26 mouse cellular contexts compared by ENCODE assay signal in genomic region chr2:33465215-33465614, GRCm38 (mm10). TPM values are rescaled to one million over a fixed set of nuclear protein-coding genes. Genes with fewer than 3 reads are reported as not detected.
A peak's percentile ranks its signal among the peaks of the same experiment; 100 is the strongest.
DNase-seq lines count a peak whose midpoint lies in the region; ATAC-seq and TF ChIP-seq lines count a peak whose summit lies in the region.
"Had no signal": no experiment of that assay in that cellular context is flagged by ENCODE, and none has a peak within 500 bp of the region (broad histone marks: within the 10 kb centered on the region; RNA-seq: fewer than 3 reads in every experiment).

No protein-coding gene starts in this region.

- H3K36me3 ChIP-seq in forebrain, embryonic 16.5 days (ENCODE audit: control insufficient read depth, insufficient read depth) = peaks cover 5% of the 10 kb centered on the region
- H3K36me3 ChIP-seq in forebrain, postnatal 0 days (ENCODE audit: insufficient read depth) = peaks cover 27% of the 10 kb centered on the region
- peaks cover 18% of the 10 kb centered on the region for H3K36me3 ChIP-seq in ES-Bruce4 (ENCODE audit: control insufficient read depth, insufficient read depth, low read length, poor library complexity, severe bottlenecking)
- H3K36me3 ChIP-seq in heart, adult 2 months (ENCODE audit: control insufficient read depth, insufficient read depth, low read length) = peaks cover 14% of the 10 kb centered on the region

- H3K27me3 ChIP-seq in forebrain, embryonic 16.5 days (replicated peaks; ENCODE audit: control insufficient read depth, insufficient read depth, low read length) = no peaks in the 10 kb centered on the region
- H3K27me3 ChIP-seq in forebrain, postnatal 0 days (ENCODE audit: insufficient read depth, low read length) = no peaks in the 10 kb centered on the region
- H3K27me3 ChIP-seq in ES-Bruce4 (ENCODE audit: control insufficient read depth, insufficient read depth, low read length, poor library complexity, severe bottlenecking) = no peaks in the 10 kb centered on the region
- H3K27me3 ChIP-seq in heart, adult 2 months (ENCODE audit: control insufficient read depth, insufficient read depth, low read length) = no peaks in the 10 kb centered on the region
- H3K27me3 ChIP-seq: embryonic facial prominence, embryonic 12.5 days; forebrain, embryonic 13.5 days; hindbrain, embryonic 15.5 days; limb, embryonic 12.5 days; liver, embryonic 15.5 days had no signal

- WGBS in forebrain, embryonic 16.5 days = 58% methylated on average over 5 of the region's 5 CpGs
- 58% methylated on average over 5 of the region's 5 CpGs for WGBS in forebrain, postnatal 0 days
- WGBS in heart, adult 2 months = 71% methylated on average over 5 of the region's 5 CpGs

- H3K9me3 ChIP-seq in forebrain, embryonic 16.5 days (ENCODE audit: control insufficient read depth, low read length) = no peaks in the 10 kb centered on the region
- H3K9me3 ChIP-seq in forebrain, postnatal 0 days (ENCODE audit: low read length) = no peaks in the 10 kb centered on the region
- H3K9me3 ChIP-seq in ES-Bruce4 (replicated peaks; ENCODE audit: control insufficient read depth, insufficient read depth, low read length, poor library complexity, severe bottlenecking) = no peaks in the 10 kb centered on the region
- H3K9me3 ChIP-seq: embryonic facial prominence, embryonic 12.5 days; forebrain, embryonic 13.5 days; hindbrain, embryonic 15.5 days; limb, embryonic 12.5 days; liver, embryonic 15.5 days; midbrain, embryonic 10.5 days had no signal

- H3K27ac ChIP-seq in forebrain, embryonic 16.5 days (ENCODE audit: low read length) = no peak overlapping the region
- H3K27ac ChIP-seq in forebrain, postnatal 0 days (ENCODE audit: low read depth, low read length) = no peak overlapping the region
- 0 out of 2 replicates have a peak overlapping the region, but pooled peaks have one; percentile 11 for H3K27ac ChIP-seq in left cerebral cortex, adult 2 months
- H3K27ac ChIP-seq in ES-Bruce4 (ENCODE audit: insufficient read depth, low read length) = peak overlapping the region; percentile 23; the same call in 1 of the 2 replicates
- no peak overlapping the region for H3K27ac ChIP-seq in heart, adult 2 months
- H3K27ac ChIP-seq: embryonic facial prominence, embryonic 12.5 days; forebrain, embryonic 13.5 days; hindbrain, embryonic 15.5 days; kidney, postnatal 0 days; limb, embryonic 12.5 days; liver, embryonic 15.5 days; midbrain, embryonic 10.5 days; stomach, postnatal 0 days had no signal

- DNase-seq in forebrain, postnatal 0 days = no peak
- DNase-seq in left cerebral cortex, adult 2 months (ENCODE audit: extremely low spot score in 1 of 2, low spot score in 2 of 2) = no peak
- DNase-seq in left cerebral cortex, postnatal 36 days (ENCODE audit: low spot score in 2 of 2) = no peak
- DNase-seq in brain, adult 2 months (ENCODE audit: low read depth, low spot score) = peak; percentile 53
- no peak for DNase-seq in heart, adult 2 months
- DNase-seq: cerebellum, adult 11 months; cerebellum, adult 9-10 months; cerebellum, postnatal 36 days; layer of hippocampus, adult 9-11 months; right cerebral cortex, postnatal 4 days; thymus, adult 18-20 months; thymus, postnatal 25 days had no signal

- TF ChIP-seq CTCF in forebrain, postnatal 0 days (IDR thresholded peaks at IDR 0.05; ENCODE audit: low read depth) = no peak
- no peak for TF ChIP-seq CTCF in left cerebral cortex, adult 2 months (IDR thresholded peaks at IDR 0.05)
- TF ChIP-seq CTCF in ES-Bruce4 (IDR thresholded peaks at IDR 0.05; ENCODE audit: low read depth, low read length) = no peak
- TF ChIP-seq CTCF in heart, adult 2 months (IDR thresholded peaks at IDR 0.05) = no peak

- peaks cover 30% of the 10 kb centered on the region for H3K4me1 ChIP-seq in forebrain, embryonic 16.5 days (replicated peaks; ENCODE audit: control insufficient read depth, insufficient read depth, low read length)
- H3K4me1 ChIP-seq in forebrain, postnatal 0 days (ENCODE audit: insufficient read depth) = peaks cover 15% of the 10 kb centered on the region
- peaks cover 8% of the 10 kb centered on the region for H3K4me1 ChIP-seq in ES-Bruce4 (ENCODE audit: control insufficient read depth, insufficient read depth, low read length)
- peaks cover 10% of the 10 kb centered on the region for H3K4me1 ChIP-seq in heart, adult 2 months (ENCODE audit: control insufficient read depth, insufficient read depth, low read length)

- TF ChIP-seq POLR2A in ES-Bruce4 (IDR thresholded peaks at IDR 0.05; ENCODE audit: insufficient read depth, low read length) = no peak
- TF ChIP-seq POLR2A in heart, adult 2 months (IDR thresholded peaks at IDR 0.05; ENCODE audit: insufficient read depth, low read depth, low read length) = no peak

- no peak for TF ChIP-seq EP300 in ES-Bruce4 (IDR thresholded peaks at IDR 0.05; ENCODE audit: insufficient read depth, low read depth, low read length)
- TF ChIP-seq EP300 in heart, adult 2 months (IDR thresholded peaks at IDR 0.05; ENCODE audit: insufficient read depth, low read depth, low read length) = no peak

- intact Hi-C loops in left cerebral cortex, adult 2 months (cut with DNase I) = loop anchor here (5.0 kb wide), 1 partner anchor 93 kb away; the partner anchor contains the start of gene Ralgps1
- intact Hi-C loops in left cerebral cortex, postnatal 36 days (cut with DNase I) = no loop called here
- intact Hi-C loops in heart, adult 2 months (cut with DNase I) = loop anchor here (5.0 kb wide), 1 partner anchor 33 kb away; the partner anchor contains the start of gene Zbtb34

- H3K79me2 ChIP-seq in heart, adult 2 months (replicated peaks; ENCODE audit: control insufficient read depth, insufficient read depth, low read length) = peaks cover 3% of the 10 kb centered on the region; the same call in 1 of the 2 replicates

- ATAC-seq in forebrain, embryonic 16.5 days = no peak
- no peak for ATAC-seq in forebrain, postnatal 0 days
- no peak for ATAC-seq in erythroblast, adult 5-6 weeks (replicated peaks; ENCODE audit: low FRiP score, poor library complexity, severe bottlenecking)
- ATAC-seq: forebrain, embryonic 13.5 days; inflammation-experienced regulatory T-cells, adult 6 months had no signal

- no peak overlapping the region for H3K4me2 ChIP-seq in forebrain, embryonic 16.5 days (ENCODE audit: low read length)
- H3K4me2 ChIP-seq in forebrain, postnatal 0 days (ENCODE audit: low read depth) = no peak overlapping the region
- H3K4me2 ChIP-seq: embryonic facial prominence, embryonic 12.5 days; forebrain, embryonic 13.5 days; heart, embryonic 11.5 days; hindbrain, embryonic 15.5 days; limb, embryonic 12.5 days; liver, embryonic 15.5 days; lung, embryonic 14.5 days had no signal

- 0 out of 2 replicates have a peak overlapping the region, but pooled peaks have one; percentile 9 for H3K9ac ChIP-seq in forebrain, embryonic 16.5 days (replicated peaks; ENCODE audit: low read depth, low read length)
- no peak overlapping the region for H3K9ac ChIP-seq in forebrain, postnatal 0 days
- H3K9ac ChIP-seq in ES-Bruce4 (ENCODE audit: low read depth, poor library complexity, severe bottlenecking) = 0 out of 2 replicates have a peak overlapping the region, but pooled peaks have one; percentile 39
- no peak overlapping the region for H3K9ac ChIP-seq in heart, adult 2 months (ENCODE audit: low read depth, low read length)
- H3K9ac ChIP-seq: embryonic facial prominence, embryonic 12.5 days; forebrain, embryonic 13.5 days; hindbrain, embryonic 15.5 days; liver, embryonic 15.5 days; lung, embryonic 14.5 days had no signal

- H3K4me3 ChIP-seq in forebrain, embryonic 16.5 days (replicated peaks; ENCODE audit: low read length) = no peak overlapping the region
- H3K4me3 ChIP-seq in forebrain, postnatal 0 days (ENCODE audit: low read depth, low read length) = no peak overlapping the region
- H3K4me3 ChIP-seq in left cerebral cortex, adult 2 months = no peak overlapping the region
- H3K4me3 ChIP-seq in ES-Bruce4 (ENCODE audit: low read depth, low read length) = no peak overlapping the region
- no peak overlapping the region for H3K4me3 ChIP-seq in heart, adult 2 months
- H3K4me3 ChIP-seq: embryonic facial prominence, embryonic 12.5 days; forebrain, embryonic 13.5 days; hindbrain, embryonic 15.5 days; limb, embryonic 12.5 days; liver, embryonic 15.5 days; midbrain, embryonic 10.5 days had no signal

RNA-seq across cellular contexts. Expression of gene Zbtb43, which starts 3.1 kb away (rescaled TPM):
- 32.7 and 40.5 TPM in 2 replicates for polyA plus RNA-seq in forebrain, embryonic 16.5 days (2015; fragmentation: Nextera tagmentation; extraction: Ambion mirVana)
- 32.2 and 46.5 TPM in 2 replicates for total RNA-seq in forebrain, postnatal 0 days (2014; rRNA removed)
- 19.2 and 24.4 TPM in 2 replicates for polyA plus RNA-seq in forebrain, postnatal 0 days (2015; fragmentation: Nextera tagmentation; extraction: Ambion mirVana)
- 10 to 100 TPM; 27.4 to 28.4 TPM for total RNA-seq in left cerebral cortex, adult 2 months (2021)
- 10 to 100 TPM; 26.7 to 28.3 TPM for total RNA-seq in left cerebral cortex, postnatal 36 days (2021)
- 23.4 and 31.3 TPM in 2 replicates for polyA plus RNA-seq in ES-Bruce4 (2011; ENCODE audit: insufficient read depth, insufficient read length, low read depth, missing spikeins)
- 10 to 100 TPM; 20.0 to 20.3 TPM for total RNA-seq in heart, adult 2 months (2021)
- 9.2 and 17.0 TPM in 2 replicates for polyA plus RNA-seq in heart, adult 2 months (2012; rRNA removed)
- total RNA-seq in erythroblast, adult 5-6 weeks (2015; ENCODE audit: low replicate concordance) = 3.6 and 4.8 TPM in 2 replicates
- total RNA-seq in erythroblast, adult 5-6 weeks (2017; ENCODE audit: low replicate concordance) = 7.8 and 10.2 TPM in 2 replicates

RNA-seq across cellular contexts. Expression of gene Zbtb34, which starts 34.1 kb away (rescaled TPM):
- polyA plus RNA-seq in forebrain, embryonic 16.5 days (2015; fragmentation: Nextera tagmentation; extraction: Ambion mirVana) = 9.0 and 10.1 TPM in 2 replicates
- total RNA-seq in forebrain, postnatal 0 days (2014; rRNA removed) = 20.9 and 24.1 TPM in 2 replicates
- 3.7 and 4.5 TPM in 2 replicates for polyA plus RNA-seq in forebrain, postnatal 0 days (2015; fragmentation: Nextera tagmentation; extraction: Ambion mirVana)
- total RNA-seq in left cerebral cortex, adult 2 months (2021) = 10 to 100 TPM; 23.9 to 26.9 TPM
- total RNA-seq in left cerebral cortex, postnatal 36 days (2021) = 10 to 100 TPM; 18.9 to 27.1 TPM
- polyA plus RNA-seq in ES-Bruce4 (2011; ENCODE audit: insufficient read depth, insufficient read length, low read depth, missing spikeins) = 20.3 and 21.4 TPM in 2 replicates
- 1 to 10 TPM; 5.7 to 7.3 TPM for total RNA-seq in heart, adult 2 months (2021)
- polyA plus RNA-seq in heart, adult 2 months (2012; rRNA removed) = 5.0 and 8.1 TPM in 2 replicates
- 7.1 and 10.6 TPM in 2 replicates for total RNA-seq in erythroblast, adult 5-6 weeks (2015; ENCODE audit: low replicate concordance)
- total RNA-seq in erythroblast, adult 5-6 weeks (2017; ENCODE audit: low replicate concordance) = 2.2 and 2.6 TPM in 2 replicates

Comparison
In these comparisons a context has a peak if more than half of its experiments do, and no peak if none do; other contexts are left out.
1. H3K9ac ChIP-seq: peak in forebrain, embryonic 16.5 days (single experiment) and ES-Bruce4 (single experiment); none in forebrain, postnatal 0 days (single experiment) and heart, adult 2 months (single experiment).
2. H3K27ac ChIP-seq: peak in left cerebral cortex, adult 2 months (single experiment) and ES-Bruce4 (single experiment); none in forebrain, embryonic 16.5 days (single experiment), forebrain, postnatal 0 days (single experiment) and heart, adult 2 months (single experiment).